Mouse (Mus musculus) common myeloid progenitor, adult 5-6 weeks (primary cell): ENCODE results near the gene 4930402F06Rik. TPM values are rescaled to one million over a fixed set of nuclear protein-coding genes. Genes with fewer than 3 reads are reported as not detected.

Experiments used
- ATAC-seq: replicated peaks from 2 replicates; pipeline ENCODE4 v1.8.0; 2016; ENCODE audit warnings: low read depth, mild to moderate bottlenecking, moderate TSS enrichment, inconsistent platforms; ENCODE audit not compliant: poor library complexity, severe bottlenecking
- total RNA-seq: library from RNA; stranded (forward); fragments of 200-1000, 187-1606 nt; gene quantifications from 2 replicates; pipeline ENCODE4 v1.2.3, GENCODE M21; 2017

Gene 4930402F06Rik
- total RNA-seq, 1 experiment from 2014 or later = not detected

DNA sequence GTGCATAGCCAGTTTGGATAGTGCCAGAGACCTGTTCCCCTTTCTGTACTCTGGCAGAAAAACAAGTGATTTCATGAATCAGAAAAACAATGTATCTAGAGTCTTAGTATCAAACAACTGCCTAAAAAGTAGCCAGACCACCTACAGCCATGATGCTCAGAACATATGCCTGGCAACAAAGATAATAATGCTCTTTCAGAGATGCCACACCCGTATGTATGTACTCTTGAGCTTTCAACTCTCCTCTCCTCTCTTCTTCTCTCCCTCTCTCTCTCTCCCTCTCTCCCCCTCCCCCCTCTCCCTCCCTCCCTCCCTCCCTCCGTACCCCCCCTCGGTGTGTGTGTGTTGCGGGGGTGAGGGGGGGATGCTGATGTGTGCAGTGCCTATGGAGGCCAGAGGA lies 22.3 kb upstream of the 4930402F06Rik start:
- no peak for ATAC-seq

DNA sequence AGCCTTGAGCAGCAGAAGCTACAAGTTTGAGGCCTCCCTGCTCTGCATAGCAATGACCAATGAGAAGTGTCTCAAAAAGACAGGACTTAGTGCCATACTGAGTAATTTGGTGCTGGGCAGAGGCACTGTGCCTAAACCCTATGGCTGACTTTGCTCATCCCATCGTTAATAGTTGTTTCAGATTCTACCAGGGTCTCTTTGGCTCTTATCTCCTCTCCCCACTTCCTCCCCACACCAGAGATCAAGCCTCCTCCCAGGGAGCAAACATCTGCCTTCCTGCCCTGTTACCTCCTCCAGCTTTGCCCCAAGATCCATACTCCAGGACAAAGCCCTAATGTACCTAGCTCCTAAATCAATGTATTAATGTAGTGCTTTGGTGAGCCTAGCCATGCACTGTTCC lies 20.3 kb upstream of the 4930402F06Rik start:
- peak; percentile 33 for ATAC-seq

DNA sequence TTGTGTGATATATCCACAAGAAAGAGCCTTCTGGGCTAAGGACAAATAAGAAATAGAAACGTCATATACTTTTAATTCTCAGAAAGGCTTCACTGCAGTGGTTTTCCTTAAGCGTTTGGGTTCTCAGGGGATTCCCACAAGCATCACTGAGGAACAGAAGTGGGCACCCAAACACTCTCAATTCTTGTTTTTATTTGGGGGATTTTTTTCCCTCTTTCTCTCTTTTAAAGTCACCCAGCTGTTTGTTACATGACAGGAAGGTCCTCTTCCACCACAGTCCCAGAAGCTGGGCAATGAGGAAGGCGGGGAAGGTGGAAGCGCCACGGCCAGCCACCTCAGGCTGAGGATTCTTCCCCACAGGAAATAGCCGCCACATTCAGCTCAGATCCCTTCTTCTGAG lies 19.5 kb upstream of the 4930402F06Rik start:
- peak; percentile 37 for ATAC-seq

DNA sequence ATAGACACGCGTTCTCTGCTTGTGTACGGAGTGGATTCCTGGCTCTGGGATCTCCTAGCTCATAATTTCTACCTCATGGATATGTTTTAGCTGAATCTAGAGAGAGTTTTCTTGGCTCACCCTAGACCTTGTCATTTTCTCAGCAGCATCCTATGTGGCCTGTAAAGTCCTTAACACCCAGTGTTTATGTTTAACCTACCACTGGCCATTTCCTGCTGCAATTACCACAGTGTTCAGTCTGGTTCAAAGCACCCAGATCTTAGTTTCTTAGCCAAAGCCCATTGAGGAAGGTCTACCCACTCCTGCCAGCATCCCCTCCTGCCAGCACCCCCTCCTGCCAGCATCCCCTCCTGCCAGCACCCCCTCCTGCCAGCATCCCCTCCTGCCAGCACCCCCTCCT lies 15.8 kb upstream of the 4930402F06Rik start:
- ATAC-seq = no peak

DNA sequence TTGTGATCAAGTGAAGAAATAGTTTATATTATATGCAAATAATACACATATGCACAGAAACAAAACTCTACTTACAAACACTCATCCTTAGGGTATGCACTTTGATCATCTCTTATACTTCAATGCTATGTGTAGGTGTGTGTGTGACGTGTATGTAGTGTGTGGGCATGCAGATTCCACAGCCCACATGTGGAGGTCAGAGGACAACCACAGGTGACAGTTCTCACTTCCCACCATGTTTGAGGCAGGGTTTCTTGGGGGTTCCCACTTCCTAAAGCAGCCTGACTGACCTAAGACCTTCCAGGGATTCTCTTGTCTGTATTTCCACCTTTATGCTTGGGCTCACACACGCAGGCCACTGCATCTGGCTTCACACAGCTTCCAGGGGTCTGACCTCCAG lies 15.3 kb upstream of the 4930402F06Rik start:
- no peak for ATAC-seq

DNA sequence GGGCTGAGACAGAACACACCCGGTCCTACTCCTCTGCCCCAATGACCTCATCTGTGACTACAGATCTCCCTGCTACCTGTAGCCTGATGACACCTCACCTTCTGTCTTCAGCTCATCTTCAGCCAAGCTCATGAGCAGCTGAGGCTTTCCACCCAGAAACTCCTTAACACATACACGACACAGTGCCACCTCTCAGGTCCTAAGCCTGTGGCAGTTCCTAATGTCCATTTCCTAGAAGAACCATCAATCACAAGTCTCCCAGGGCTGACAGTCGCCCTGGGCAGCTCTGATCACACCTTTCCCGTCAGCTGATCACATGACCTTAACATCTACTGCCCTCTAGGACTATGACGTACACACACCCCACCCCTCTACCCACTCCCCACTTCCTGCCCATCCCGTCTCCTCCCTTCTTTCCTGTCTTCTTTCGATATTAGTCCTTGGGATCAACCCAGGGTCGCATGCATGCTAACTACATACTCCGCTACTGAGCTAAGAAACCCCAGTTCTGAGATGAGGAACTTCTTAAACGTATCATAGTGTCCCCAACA lies 14.7 kb upstream of the 4930402F06Rik start:
- no peak for ATAC-seq

DNA sequence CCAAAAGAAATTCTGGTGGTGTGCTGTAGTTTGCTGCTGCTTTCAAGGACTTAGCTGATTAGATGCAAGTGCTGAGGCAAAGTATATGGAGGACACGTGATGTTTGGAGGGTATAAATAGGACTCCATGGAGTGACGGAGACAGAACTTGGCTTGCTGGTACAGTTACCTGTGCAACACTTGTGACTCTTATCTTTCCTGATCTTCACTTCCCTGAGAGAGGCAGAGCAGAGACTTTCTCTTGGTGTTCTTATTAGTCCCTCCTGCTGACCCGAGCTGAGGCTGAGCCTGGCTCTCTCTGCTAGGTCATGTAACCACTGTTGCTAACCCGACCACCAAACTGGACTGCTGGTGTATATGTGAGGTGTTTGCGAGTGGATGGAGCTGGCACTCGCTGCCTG lies 12.5 kb upstream of the 4930402F06Rik start:
- ATAC-seq = no peak

DNA sequence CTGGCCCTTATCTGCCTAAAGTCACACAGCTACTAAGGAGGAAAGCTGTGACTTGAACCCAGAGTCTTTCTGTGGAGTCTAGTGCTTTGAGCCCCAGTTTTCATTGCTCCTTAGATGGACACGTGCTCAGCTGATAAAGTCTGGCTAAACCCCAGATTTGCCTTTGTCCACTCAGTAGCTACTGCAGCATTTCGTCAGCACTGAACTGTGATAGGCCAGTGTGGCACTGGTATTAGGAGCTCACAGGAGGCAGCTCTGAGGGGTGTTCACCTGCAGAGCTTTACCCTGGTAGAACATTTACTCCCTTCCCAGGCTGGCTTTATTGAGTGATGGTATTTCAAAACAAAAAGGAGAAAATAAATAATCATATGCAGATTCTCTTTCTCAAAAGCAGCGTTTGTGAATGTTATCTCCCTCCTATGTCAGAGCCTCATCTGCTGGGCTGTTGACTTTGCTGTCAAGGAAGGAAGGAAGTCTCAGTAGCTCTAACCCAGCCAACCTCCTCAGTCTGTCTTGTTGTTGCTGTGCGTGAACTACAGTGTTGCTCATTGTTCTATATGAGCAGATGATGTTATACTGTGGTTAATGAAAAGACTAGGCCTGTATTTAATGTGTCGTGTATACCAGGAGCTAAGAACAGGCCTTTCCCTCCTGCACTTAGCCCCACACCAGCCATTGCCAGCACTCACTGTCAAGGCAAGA lies 11.6 kb upstream of the 4930402F06Rik start:
- ATAC-seq = no peak

DNA sequence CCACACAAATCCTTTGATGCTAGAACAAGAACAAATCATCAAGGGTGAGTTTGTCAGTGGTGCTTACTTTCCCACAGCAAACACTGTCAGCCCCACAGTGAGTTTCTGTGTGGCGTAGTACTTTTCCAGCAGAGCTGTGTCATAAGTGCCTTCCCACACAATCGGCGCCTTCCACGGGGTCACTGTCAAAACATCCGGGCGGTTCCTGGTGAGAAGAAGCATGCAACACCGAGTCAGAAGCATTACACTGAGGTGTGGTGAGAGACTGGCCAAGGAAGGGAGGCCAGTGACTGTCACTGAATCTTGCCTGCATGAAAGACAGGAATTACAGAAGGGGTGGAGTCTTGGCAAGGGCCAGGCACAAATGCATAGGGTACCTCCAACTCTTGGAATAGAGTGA lies 10.9 kb upstream of the 4930402F06Rik start:
- no peak for ATAC-seq

DNA sequence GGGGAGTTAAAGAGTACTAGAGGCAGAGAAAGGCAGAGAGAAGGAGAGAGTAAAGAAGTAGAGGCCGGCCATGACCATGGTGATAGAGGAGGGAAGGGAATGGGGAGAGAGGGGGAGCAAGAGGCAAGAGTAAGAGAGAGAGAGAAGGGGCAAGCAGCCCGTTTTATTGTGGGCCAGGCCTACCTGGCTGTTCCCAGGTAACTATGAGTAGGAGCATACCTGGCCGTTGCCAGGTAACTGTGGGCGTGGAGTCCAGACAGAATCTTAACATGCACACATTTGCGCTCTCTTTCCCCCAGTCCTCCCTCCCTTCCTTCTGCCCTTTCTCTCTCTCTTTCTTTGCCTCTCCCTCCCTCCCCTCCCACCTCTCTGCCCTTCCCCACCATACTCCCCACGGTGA lies 10.3 kb upstream of the 4930402F06Rik start:
- ATAC-seq = no peak

DNA sequence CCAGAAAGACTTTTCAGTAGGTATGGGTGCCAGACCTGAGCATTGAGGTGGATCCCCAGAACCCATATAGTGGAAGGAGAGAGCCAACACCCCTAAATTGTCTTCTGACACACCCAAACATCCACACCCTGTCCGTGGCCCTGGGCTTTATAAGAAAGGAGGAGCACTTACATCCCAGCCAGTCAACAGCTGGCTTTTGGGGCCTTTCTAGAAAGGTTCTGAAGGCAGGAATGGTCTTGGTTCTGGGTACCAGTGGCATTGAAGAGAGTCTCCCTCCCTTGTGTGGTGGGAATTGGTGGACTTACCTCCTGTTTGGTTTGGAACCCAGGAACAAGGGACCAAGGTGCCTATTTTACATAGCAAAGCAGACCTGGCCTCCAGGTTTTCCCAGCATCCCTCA lies 9.6 kb upstream of the 4930402F06Rik start:
- no peak for ATAC-seq

DNA sequence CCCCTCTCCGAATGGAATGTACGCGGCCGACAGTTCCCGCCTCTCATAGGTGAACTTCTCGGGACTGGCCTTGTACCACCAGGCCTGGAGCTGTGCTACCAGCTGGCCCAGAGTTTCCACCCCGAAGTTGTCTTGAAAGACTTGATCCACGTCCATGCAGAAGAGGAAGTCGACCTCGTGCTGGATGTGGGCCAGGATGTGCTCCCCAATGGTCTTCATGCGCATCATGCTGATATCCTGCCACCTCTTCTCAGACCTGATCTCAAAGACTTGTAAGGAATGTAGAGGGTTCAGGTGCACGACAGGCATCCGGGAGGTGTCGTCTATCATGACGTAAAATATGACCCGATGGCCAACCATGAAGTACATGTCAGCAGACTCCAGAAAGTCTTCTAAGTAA lies 5.4 kb upstream of the 4930402F06Rik start:
- no peak for ATAC-seq

DNA sequence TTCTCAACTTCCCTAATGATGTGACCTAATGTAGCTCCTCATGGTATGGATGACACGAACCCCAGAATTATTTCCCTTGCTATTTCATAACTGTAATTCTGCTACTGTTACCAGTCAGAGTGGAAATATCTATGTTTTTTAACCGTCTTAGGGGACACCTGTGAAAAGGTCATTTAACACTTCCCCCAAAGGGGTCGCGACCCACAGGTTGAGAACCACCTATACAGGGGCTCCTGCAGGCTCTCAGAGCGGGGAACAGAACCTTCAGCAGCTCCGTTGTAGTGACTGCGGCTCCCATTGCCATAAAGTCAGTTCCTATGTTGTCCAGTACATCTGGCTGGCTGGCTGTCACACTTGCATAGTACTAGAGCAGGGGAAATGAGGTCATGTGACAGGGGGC lies 3.8 kb upstream of the 4930402F06Rik start:
- no peak for ATAC-seq

DNA sequence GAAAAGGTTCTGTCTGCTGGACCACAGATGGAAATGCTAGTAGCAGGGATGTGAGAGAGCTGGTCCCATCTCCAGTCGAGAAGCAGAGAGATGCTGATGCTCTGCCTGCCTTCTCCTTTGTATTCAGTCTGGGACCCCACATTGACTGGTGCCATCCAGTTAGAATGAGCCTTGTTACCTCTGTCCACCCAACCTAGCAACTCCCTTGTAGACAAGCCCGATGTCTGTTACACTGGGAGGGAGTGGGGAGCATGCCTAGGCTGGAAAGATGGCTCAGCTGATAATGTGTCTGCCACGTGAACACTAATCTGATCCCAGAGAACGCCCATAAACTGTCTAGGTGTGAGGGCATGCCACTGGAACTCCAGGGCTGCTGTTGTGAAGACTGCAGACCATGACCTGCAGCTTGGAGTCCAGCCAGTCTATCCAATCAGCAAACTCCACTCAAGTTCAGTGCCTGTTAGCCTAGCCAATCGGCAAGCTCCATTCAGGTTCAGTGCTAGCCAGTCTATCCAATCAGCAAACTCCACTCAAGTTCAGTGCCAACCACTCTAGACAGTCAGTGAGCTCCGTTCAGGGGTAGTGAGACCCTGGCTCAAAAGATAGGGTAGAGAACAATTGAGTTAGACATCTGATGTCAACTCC lies 1.3 kb upstream of the 4930402F06Rik start:
- peak; percentile 4 for ATAC-seq

DNA sequence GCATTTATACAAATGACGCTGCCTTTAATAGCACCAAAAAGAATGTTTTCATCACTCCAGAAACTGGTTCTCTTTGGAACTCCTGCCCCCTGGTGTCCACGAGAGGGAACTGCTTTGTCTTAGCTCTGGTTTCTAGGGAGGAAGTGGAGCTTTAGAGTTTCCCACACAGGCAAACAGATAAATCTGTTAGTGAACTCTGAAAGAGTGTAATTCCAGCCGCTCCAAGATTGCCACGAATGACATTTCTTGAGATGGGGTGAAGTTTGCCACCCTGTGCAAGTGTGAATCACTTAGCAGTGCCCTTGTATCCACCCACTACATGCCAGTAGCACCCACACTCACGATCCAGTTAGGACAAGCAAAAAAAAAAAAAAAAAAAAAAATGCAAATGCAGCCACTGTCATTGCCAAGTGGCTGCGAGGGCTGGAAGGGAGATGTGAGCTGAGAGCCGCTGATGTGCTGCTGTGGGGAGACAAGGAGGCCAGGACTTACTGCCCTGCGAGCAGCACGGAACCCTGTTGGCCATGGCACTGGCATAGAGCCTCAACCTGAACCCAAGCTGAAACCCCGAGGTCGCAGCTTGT lies 707 bp upstream of the 4930402F06Rik start:
- peak; percentile 85 for ATAC-seq

DNA sequence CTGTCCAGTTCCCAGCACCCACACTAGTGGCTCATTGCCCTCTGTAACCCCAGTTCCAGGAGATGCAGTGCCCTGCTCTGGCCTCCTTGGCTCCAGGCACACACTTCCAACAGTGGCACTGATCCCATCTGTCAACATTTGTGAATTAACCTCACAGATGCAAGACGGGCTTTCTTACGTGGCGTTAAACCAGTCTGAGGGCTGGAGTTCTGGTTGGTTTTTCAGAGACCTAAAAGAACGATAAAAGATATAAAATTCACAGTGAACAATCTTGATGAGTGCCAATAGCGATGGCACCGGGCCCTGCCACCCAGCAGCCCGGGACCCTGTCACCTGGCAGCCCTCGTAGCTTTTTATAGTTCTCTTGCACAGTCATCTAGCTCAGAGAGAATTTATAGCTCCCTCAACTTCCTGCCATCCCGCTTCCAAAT lies 11.5 kb downstream of the 4930402F06Rik start:
- ATAC-seq = no peak

DNA sequence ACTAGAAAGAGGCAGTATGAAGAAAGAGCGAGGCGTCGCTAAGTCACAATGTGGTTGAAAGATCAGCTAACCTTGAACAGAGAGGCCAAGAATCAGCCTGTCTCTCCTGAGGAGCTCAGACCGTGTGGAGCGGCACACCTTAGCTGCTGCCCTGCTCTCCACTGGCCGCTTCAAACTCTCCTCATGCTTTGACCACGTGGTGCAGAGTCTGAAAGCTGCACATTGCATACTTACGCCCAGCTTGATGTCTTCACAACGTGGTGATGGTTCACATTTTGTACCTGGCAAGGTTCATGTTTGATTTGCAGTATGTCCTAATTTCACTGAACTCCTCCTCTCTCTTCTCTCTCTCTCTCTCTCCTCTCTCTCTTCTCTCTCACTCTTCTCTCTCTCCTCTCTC lies 17.7 kb downstream of the 4930402F06Rik start:
- ATAC-seq = no peak

DNA sequence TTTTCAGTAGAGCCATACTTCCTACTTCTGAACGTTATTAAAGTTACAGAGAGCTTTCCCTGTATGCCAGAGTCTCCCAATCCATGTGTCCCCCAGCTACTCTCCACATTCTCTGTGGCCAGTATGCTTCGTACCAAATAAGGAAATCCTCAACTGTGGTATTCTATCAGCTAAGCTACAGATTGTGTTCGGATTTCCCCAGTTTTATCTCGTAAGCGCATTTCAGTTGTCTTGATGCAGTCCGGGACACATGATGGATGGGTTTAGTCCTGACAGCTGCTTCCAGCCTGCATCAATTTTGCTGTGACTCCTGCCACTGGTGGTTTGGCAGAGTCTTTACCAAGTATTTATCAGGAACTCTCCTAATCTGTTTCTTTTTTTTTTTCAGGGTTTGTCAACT lies 19.4 kb downstream of the 4930402F06Rik start:
- ATAC-seq = peak; percentile 66

DNA sequence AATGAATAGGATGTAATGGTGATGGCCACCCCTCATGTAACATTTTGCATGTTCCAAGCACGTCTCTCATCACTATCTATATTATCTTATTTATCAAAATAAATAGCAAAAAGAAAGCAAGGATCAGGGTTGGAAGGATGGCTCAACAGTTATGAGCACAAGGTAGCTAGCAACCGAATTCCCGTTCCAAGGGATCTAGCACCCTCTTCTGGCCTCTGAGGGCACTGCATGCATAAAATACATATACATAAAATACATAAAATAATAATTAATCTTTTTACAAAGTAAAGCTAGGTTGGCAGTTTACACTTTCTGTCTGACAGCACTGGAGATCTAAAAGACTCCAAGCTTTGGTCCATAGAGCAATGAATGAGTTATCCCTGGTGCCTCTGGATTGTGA lies 24.0 kb downstream of the 4930402F06Rik start:
- ATAC-seq = no peak

DNA sequence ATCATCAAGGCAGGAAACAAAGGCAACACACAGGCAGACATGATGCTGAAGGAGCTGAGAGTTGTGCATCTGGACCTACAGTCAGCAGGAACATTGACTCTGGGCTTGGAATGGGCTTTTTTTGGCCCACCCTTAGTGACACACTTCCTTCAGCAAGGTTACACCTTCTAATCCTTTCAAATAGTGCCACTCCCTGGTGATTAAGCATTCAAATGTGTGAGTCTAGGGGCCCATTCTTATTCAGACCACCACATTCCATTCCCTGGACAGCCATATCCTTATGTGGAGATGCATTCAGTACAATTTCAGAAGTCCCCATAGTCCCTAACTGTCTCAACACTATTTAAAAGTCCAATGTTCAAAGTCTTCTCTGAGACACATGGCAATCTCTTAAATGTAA lies 26.3 kb downstream of the 4930402F06Rik start:
- ATAC-seq = no peak

DNA sequence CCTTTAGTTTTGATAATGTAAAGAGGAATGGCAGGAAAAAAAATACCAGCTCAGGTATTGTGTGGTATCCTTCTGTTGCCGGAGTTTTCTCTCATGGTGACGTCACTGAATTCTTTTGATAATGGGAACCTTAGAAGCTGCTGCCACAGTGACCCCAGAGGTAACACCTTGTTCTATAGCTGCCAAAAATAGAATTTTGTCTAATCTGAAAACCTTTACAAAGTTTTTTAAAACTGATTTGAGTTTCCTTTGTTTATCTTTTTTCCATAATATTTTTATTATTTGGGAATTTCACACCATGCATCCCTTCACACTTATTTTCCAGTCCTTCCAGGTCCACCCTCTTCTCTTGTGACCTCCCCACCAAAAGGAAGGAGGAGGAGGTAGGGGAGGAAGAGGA lies 29.3 kb downstream of the 4930402F06Rik start, which contains the start of gene 4930568D16Rik:
Gene 4930568D16Rik (minus strand): TSS at position 101 of the 400 bp plus-strand sequence.
- ATAC-seq = no peak
